Mouse (Mus musculus) ES-E14 (cell line): Measurements from ENCODE around the gene Il12rb1. TPM values are rescaled to one million over a fixed set of nuclear protein-coding genes. Genes with fewer than 3 reads are reported as not detected.

Source experiments
- DNase-seq: peaks from one replicate; pipeline ENCODE4 v3.0.0-alpha.2; 2013; ENCODE audit warnings: low read depth, low spot score
- H3K27ac ChIP-seq: 2 replicates; pipeline ENCODE4 v1.5.1; 2012; ENCODE audit warnings: low read depth, mild to moderate bottlenecking, low read length, moderate library complexity, mixed read lengths; ENCODE audit not compliant: poor library complexity, insufficient read depth, severe bottlenecking
- H3K36me3 ChIP-seq: 2 replicates; pipeline ENCODE4 v1.6.1; 2012; ENCODE audit warnings: mild to moderate bottlenecking, low read length, moderate library complexity, mixed read lengths; ENCODE audit not compliant: control insufficient read depth, poor library complexity, insufficient read depth, severe bottlenecking
- H3K4me1 ChIP-seq, 2 experiments: fragments of 150-350 bp in 1 of 2; sonication (generic) in 1 of 2; 2 replicates each; pipeline ENCODE4 v1.6.1; 2012; ENCODE audit warnings: low read length in 2 of 2, mild to moderate bottlenecking in 1 of 2, mixed read lengths in 1 of 2; ENCODE audit not compliant: control insufficient read depth in 2 of 2, insufficient read depth in 2 of 2, poor library complexity in 1 of 2
- H3K4me3 ChIP-seq, 2 experiments: fragments of 150-350 bp in 1 of 2; sonication (generic) in 1 of 2; 2 replicates each; pipeline ENCODE4 v1.5.1; 2012; ENCODE audit warnings: low read length in 2 of 2, low read depth in 1 of 2, mild to moderate bottlenecking in 1 of 2, mixed read lengths in 1 of 2; ENCODE audit not compliant: insufficient read depth in 1 of 2, poor library complexity in 1 of 2, severe bottlenecking in 1 of 2
- H3K9ac ChIP-seq: 2 replicates; pipeline ENCODE4 v1.6.1; 2012; ENCODE audit warnings: low read depth, mild to moderate bottlenecking, low read length, mixed read lengths; ENCODE audit not compliant: poor library complexity, insufficient read depth, severe bottlenecking
- H3K9me3 ChIP-seq: fragments of 150-350 bp; sonication (generic); 2 replicates; pipeline ENCODE4 v1.6.1; 2012; ENCODE audit warnings: low read depth, mild to moderate bottlenecking, low read length; ENCODE audit not compliant: control insufficient read depth, insufficient read depth
- CHD2 ChIP-seq: IDR thresholded peaks from 2 replicates; pipeline ENCODE4 v1.6.1; 2014; ENCODE audit warnings: mild to moderate bottlenecking, low read depth, low read length, inconsistent platforms
- HCFC1 ChIP-seq: IDR thresholded peaks from 2 replicates; pipeline ENCODE4 v1.6.1; 2012; ENCODE audit warnings: low read length, inconsistent platforms, borderline replicate concordance; ENCODE audit not compliant: insufficient read depth
- MAFK ChIP-seq: IDR thresholded peaks from 2 replicates; pipeline ENCODE4 v1.6.1; 2014; ENCODE audit warnings: mild to moderate bottlenecking, low read depth, low read length, inconsistent platforms; ENCODE audit not compliant: insufficient read depth
- ZC3H11A ChIP-seq: IDR thresholded peaks from 2 replicates; pipeline ENCODE4 v1.6.1; 2012; ENCODE audit warnings: low read depth, mild to moderate bottlenecking, inconsistent platforms, low read length, borderline replicate concordance
- ZNF384 ChIP-seq: IDR thresholded peaks from 2 replicates; pipeline ENCODE4 v1.6.1; 2012; ENCODE audit warnings: low read depth, low read length, inconsistent platforms
- in situ Hi-C, 2 experiments: fragments of 600-800 bp; cut with MboI; formaldehyde crosslinking; loops; one replicate each; pipeline ENCODE4 v1.15.1; 2025; ENCODE audit warnings: low sequenced_read_pairs in 2 of 2, inconsistent platforms in 1 of 2; ENCODE audit not compliant: unreplicated experiment in 2 of 2
- total RNA-seq: library from RNA; depleted of rRNA; stranded (reverse); fragments of 300-350 nt; gene quantifications from 2 replicates; pipeline ENCODE4 v1.2.3, GENCODE M21; 2012

Il12rb1 gene
- total RNA-seq, 1 experiment = 1.2 TPM

GRCm38 (mm10) chr8:70856541-70857197, 48.4 kb downstream of the Il12rb1 start:
- H3K9me3 ChIP-seq = no peaks in the 10 kb centered on the region
- in situ Hi-C loops = no loop called here
- DNase-seq = no peak
- peak overlapping the region; percentile 46 for H3K9ac ChIP-seq
- no peak overlapping the region for H3K27ac ChIP-seq
- H3K4me1 ChIP-seq = peaks cover under 1 to 19% of the 10 kb centered on the region in 2 experiments; a peak in 3 of 4 replicates
- no peak for TF ChIP-seq ZC3H11A
- no peak for TF ChIP-seq MAFK
- TF ChIP-seq CHD2 = no peak
- no peaks in the 10 kb centered on the region for H3K36me3 ChIP-seq
- peak overlapping the region; percentile 63 for H3K4me3 ChIP-seq

GRCm38 (mm10) chr8:70857516-70857915, 49.3 kb downstream of the Il12rb1 start:
- H3K36me3 ChIP-seq = no peaks in the 10 kb centered on the region
- in situ Hi-C loops = no loop called here
- H3K4me3 ChIP-seq = no peak overlapping the region
- no peak for DNase-seq
- no peak overlapping the region for H3K27ac ChIP-seq
- H3K9me3 ChIP-seq = no peaks in the 10 kb centered on the region
- TF ChIP-seq CHD2 = no peak
- TF ChIP-seq ZNF384 = no peak
- TF ChIP-seq HCFC1 = no peak
- no peak for TF ChIP-seq MAFK
- no peak for TF ChIP-seq ZC3H11A
- H3K4me1 ChIP-seq = peaks cover 2 to 25% of the 10 kb centered on the region in 2 experiments; a peak in 3 of 4 replicates
- no peak overlapping the region for H3K9ac ChIP-seq

- DNase-seq = no peak
- in situ Hi-C loops = no loop called here
- H3K4me1 ChIP-seq = peaks cover 2 to 28% of the 10 kb centered on the region in 2 experiments
- no peak within 1 kb of the TSS for H3K27ac ChIP-seq
- H3K4me3 ChIP-seq = peak within 1 kb of the TSS; percentile 60 to 66
- TF ChIP-seq ZNF384 (no peak), MAFK (no peak)
- peaks cover 5% of the 10 kb centered on the region; the same call in 1 of the 2 replicates for H3K36me3 ChIP-seq
- H3K9ac ChIP-seq = peak within 1 kb of the TSS; percentile 12; the same call in 1 of the 2 replicates
- H3K9me3 ChIP-seq = no peaks in the 10 kb centered on the region
Observed at GRCm38 (mm10) chr8:70862824-70863641, 54.8 kb downstream of the Il12rb1 start, which contains the start of gene Kcnn1. Gene Kcnn1 (minus strand): TSS chr8:70863258.

- in situ Hi-C loops = no loop called here
- 0 out of 2 replicates have a peak overlapping the region, but pooled peaks have one; percentile 5 for H3K9ac ChIP-seq
- DNase-seq = no peak
- no peak overlapping the region for H3K27ac ChIP-seq
- H3K9me3 ChIP-seq = no peaks in the 10 kb centered on the region
- peak overlapping the region; percentile 11 to 66; a peak in 3 of 4 replicates for H3K4me3 ChIP-seq
- peaks cover 7% of the 10 kb centered on the region; the same call in 1 of the 2 replicates for H3K36me3 ChIP-seq
- TF ChIP-seq HCFC1 (no peak), ZC3H11A (no peak), MAFK (no peak), ZNF384 (no peak)
- peaks cover 2 to 31% of the 10 kb centered on the region in 2 experiments for H3K4me1 ChIP-seq
Observed at GRCm38 (mm10) chr8:70863956-70864711, 55.9 kb downstream of the Il12rb1 start.
